Mouse (Mus musculus) limb, embryonic 10.5 days (tissue): Measurements from ENCODE around the gene Rcn1. TPM values are rescaled to one million over a fixed set of nuclear protein-coding genes. Genes with fewer than 3 reads are reported as not detected.
A peak's percentile ranks its signal among the peaks of the same experiment; 100 is the strongest.

Experiments
- DNase-seq: peaks from one replicate; pipeline ENCODE4 v3.0.0-alpha.2; 2017; ENCODE audit warnings: low spot score
- H3K27ac ChIP-seq: fragments of 300-500 bp; sonication (generic); 2 replicates; pipeline ENCODE4 v1.5.1; 2016; ENCODE audit warnings: mild to moderate bottlenecking
- H3K27me3 ChIP-seq: fragments of 300-500 bp; sonication (generic); 2 replicates; pipeline ENCODE4 v1.6.1; 2016; ENCODE audit warnings: low read depth, mild to moderate bottlenecking; ENCODE audit not compliant: poor library complexity, severe bottlenecking
- H3K36me3 ChIP-seq: fragments of 300-500 bp; sonication (generic); 2 replicates; pipeline ENCODE4 v1.6.1; 2016; ENCODE audit warnings: mild to moderate bottlenecking, moderate library complexity
- H3K4me1 ChIP-seq: fragments of 300-500 bp; sonication (generic); 2 replicates; pipeline ENCODE4 v1.6.1; 2016
- H3K4me3 ChIP-seq: fragments of 300-500 bp; sonication (generic); 2 replicates; pipeline ENCODE4 v1.5.1; 2016; ENCODE audit warnings: mild to moderate bottlenecking, moderate library complexity
- H3K9me3 ChIP-seq: fragments of 300-500 bp; sonication (generic); replicated peaks from 2 replicates; pipeline ENCODE4 v1.6.1; 2016; ENCODE audit warnings: mild to moderate bottlenecking
- WGBS: fragments of 180-500 bp; shearing (Covaris S2); methylation state at CpG from one replicate; pipeline ENCODE4 v1.1.7; 2016; 5-methylcytosine and 5-hydroxymethylcytosine counted together
- polyA plus RNA-seq: library from polyadenylated mRNA; unstranded; fragments of >200 nt; fragmentation: Nextera tagmentation; extraction: Ambion mirVana; gene quantifications from 2 replicates; pipeline ENCODE4 v1.2.1, GENCODE M21; 2016

Rcn1 gene
- polyA plus RNA-seq, 1 experiment from 2014 or later: 116 TPM

- no peaks in the 10 kb centered on the region for H3K9me3 ChIP-seq
- WGBS: 10% methylated on average over 10 of the region's 10 CpGs
- no peaks in the 10 kb centered on the region for H3K36me3 ChIP-seq
- peak; percentile 37 for DNase-seq
- peak overlapping the region; percentile 37 for H3K4me3 ChIP-seq
- no peak overlapping the region for H3K27ac ChIP-seq
- H3K27me3 ChIP-seq: peaks cover 12% of the 10 kb centered on the region; the same call in 1 of the 2 replicates
- H3K4me1 ChIP-seq: peaks cover 9% of the 10 kb centered on the region; the same call in 1 of the 2 replicates
Observed at GRCm38 (mm10) chr2:105370240-105370639, 28.9 kb downstream of the Rcn1 start.

- Histone ChIP-seq H3K4me3 (no peak overlapping the region), H3K4me1 (peaks cover 9% of the 10 kb centered on the region; the same call in 1 of the 2 replicates), H3K27ac (no peak overlapping the region), H3K9me3 (no peaks in the 10 kb centered on the region), H3K27me3 (peaks cover 12% of the 10 kb centered on the region; the same call in 1 of the 2 replicates), H3K36me3 (no peaks in the 10 kb centered on the region)
- whole genome bisulfite sequencing: 34% methylated on average over 4 of the region's 4 CpGs
- DNase-seq: no peak
Observed at GRCm38 (mm10) chr2:105367623-105368022, 31.5 kb downstream of the Rcn1 start.

DNA sequence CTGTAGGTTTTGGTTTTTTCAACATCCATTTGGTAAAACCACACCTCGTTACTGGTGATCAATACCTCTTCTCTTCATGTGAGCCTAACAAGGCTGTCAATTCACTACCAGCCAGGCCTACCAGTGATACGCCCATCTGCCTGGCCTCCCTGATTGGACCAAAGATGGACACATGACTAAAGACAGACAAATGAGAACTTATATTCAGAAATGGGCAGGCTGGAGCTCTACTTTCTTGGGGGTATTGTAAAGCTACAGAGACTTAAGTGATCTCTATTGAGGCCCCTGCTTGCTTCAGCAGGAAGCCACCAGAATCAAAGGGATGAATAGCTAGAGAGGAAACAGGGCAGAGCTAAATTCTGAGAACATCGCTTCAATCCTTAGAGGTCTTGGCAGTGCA is 41.1 kb downstream of the Rcn1 start:
- H3K36me3 ChIP-seq: no peaks in the 10 kb centered on the region
- no peak for DNase-seq
- H3K27ac ChIP-seq: no peak overlapping the region
- no peak overlapping the region for H3K4me3 ChIP-seq
- H3K9me3 ChIP-seq: no peaks in the 10 kb centered on the region
- H3K4me1 ChIP-seq: no peaks in the 10 kb centered on the region
- 87% methylated on average over 3 of the region's 3 CpGs for WGBS
- no peaks in the 10 kb centered on the region for H3K27me3 ChIP-seq

DNA sequence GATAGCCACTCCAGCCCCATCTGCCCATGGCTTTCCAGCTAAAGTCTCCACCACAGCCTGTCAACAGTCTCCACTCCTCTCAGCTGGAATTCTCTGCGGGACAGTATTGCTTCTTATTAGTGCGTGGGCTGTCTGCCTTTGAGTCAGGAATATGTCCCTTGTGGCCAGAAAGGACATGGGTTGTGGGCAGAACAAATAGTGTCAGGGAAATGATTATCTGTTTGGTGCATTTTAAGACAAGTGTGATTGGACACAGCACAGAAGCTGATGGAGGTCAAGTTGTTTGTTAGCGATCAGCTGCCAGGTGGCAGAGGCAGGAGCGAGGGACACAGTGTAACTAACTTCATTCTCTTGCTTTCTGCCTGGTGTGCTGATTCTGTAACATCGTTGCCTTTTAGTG is 42.3 kb downstream of the Rcn1 start:
- DNase-seq: no peak
- Histone ChIP-seq H3K9me3 (no peaks in the 10 kb centered on the region), H3K27me3 (no peaks in the 10 kb centered on the region), H3K4me1 (no peaks in the 10 kb centered on the region), H3K36me3 (no peaks in the 10 kb centered on the region), H3K4me3 (no peak overlapping the region), H3K27ac (no peak overlapping the region)
- 77% methylated on average over 5 of the region's 5 CpGs for WGBS

- Histone ChIP-seq H3K4me3 (no peak overlapping the region), H3K9me3 (no peaks in the 10 kb centered on the region), H3K4me1 (no peaks in the 10 kb centered on the region), H3K36me3 (no peaks in the 10 kb centered on the region), H3K27ac (no peak overlapping the region), H3K27me3 (no peaks in the 10 kb centered on the region)
- DNase-seq: no peak
- 82% methylated on average over 6 of the region's 6 CpGs for WGBS
Observed at GRCm38 (mm10) chr2:105348886-105349285, 50.2 kb downstream of the Rcn1 start.

- no peak overlapping the region for H3K4me3 ChIP-seq
- no peaks in the 10 kb centered on the region for H3K36me3 ChIP-seq
- H3K4me1 ChIP-seq: peaks cover 21% of the 10 kb centered on the region
- H3K9me3 ChIP-seq: no peaks in the 10 kb centered on the region
- no peak overlapping the region for H3K27ac ChIP-seq
- DNase-seq: no peak
- 66% methylated on average over 3 of the region's 3 CpGs for WGBS
- H3K27me3 ChIP-seq: peaks cover 7% of the 10 kb centered on the region; the same call in 1 of the 2 replicates
Observed at GRCm38 (mm10) chr2:105339993-105340392, 59.1 kb downstream of the Rcn1 start.

DNA sequence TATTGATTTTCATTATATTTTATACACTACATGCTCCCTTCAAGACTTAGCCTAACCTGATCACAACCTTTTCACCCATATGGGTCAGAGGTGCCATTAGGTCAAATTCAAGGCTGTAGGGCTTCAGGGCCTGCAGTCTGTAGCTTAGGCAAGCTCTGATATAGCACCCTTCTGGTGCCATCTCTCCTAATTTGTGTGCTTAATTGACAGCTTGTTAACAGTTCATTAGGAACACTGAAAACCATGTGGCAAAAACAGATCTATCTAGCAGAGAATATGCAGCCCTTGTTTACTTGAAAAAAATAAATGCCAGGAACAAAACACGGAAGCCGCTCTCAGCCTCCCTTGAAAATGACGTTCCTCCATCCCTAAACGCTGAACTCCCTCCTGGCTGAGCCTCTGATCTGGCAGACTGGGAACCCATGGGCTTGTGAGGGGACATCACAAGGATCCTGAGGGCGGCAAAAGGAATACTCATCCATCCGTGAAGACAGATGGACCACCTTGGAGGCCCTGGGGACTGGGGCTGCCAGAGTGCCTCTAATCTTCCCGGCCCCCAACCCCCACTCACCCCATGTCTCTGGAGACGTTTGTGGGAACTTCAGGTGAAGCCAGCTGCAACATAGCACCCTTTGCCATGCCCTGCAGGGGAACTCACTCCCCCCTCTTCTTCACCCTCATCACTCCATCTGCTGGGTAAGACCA is 61.8 kb downstream of the Rcn1 start:
- DNase-seq: no peak
- Histone ChIP-seq H3K27me3 (peaks cover 18% of the 10 kb centered on the region; the same call in 1 of the 2 replicates), H3K36me3 (no peaks in the 10 kb centered on the region), H3K27ac (no peak overlapping the region), H3K9me3 (no peaks in the 10 kb centered on the region), H3K4me1 (peaks cover 21% of the 10 kb centered on the region), H3K4me3 (no peak overlapping the region)
- 19% methylated on average over 8 of the region's 8 CpGs for WGBS

- 16% methylated on average over 12 of the region's 12 CpGs for WGBS
- Histone ChIP-seq H3K4me3 (no peak overlapping the region), H3K9me3 (no peaks in the 10 kb centered on the region), H3K27ac (0 out of 2 replicates have a peak overlapping the region, but pooled peaks have one; percentile 28), H3K4me1 (peaks cover 21% of the 10 kb centered on the region), H3K36me3 (no peaks in the 10 kb centered on the region), H3K27me3 (peaks cover 18% of the 10 kb centered on the region; the same call in 1 of the 2 replicates)
- peak; percentile 35 for DNase-seq
Observed at GRCm38 (mm10) chr2:105336314-105337027, 62.6 kb downstream of the Rcn1 start.

Other genes starting within 250 kb of the Rcn1 start
- gene Them7, start 175.0 kb downstream of the Rcn1 start, polyA plus RNA-seq: 1.1 and 1.9 TPM in 2 replicates